Mouse (Mus musculus) lung, postnatal 36 days (tissue): ENCODE results near the gene Fnbp1l.
A peak's percentile ranks its signal among the peaks of the same experiment; 100 is the strongest.

Source experiments
- DNase-seq: peaks from one replicate; pipeline ENCODE4 v3.0.0; 2022; ENCODE audit warnings: mixed read lengths

Gene Fnbp1l

GRCm38 (mm10) chr3:122618991-122619930 lies at the start of gene Fnbp1l:
TSS of gene Fnbp1l (minus strand) at chr3:122619715.
- peak; percentile 76 for DNase-seq

- no peak for DNase-seq
Measured at GRCm38 (mm10) chr3:122660795-122661194, 41.3 kb upstream of the Fnbp1l start.

GRCm38 (mm10) chr3:122659261-122659917 lies 39.9 kb upstream of the Fnbp1l start:
- no peak for DNase-seq

- peak; percentile 21 for DNase-seq
Measured at GRCm38 (mm10) chr3:122647195-122647837, 27.8 kb upstream of the Fnbp1l start.

- no peak for DNase-seq
Measured at GRCm38 (mm10) chr3:122640286-122640685, 20.8 kb upstream of the Fnbp1l start.

- DNase-seq: no peak
Measured at GRCm38 (mm10) chr3:122639197-122639475, 19.6 kb upstream of the Fnbp1l start.

GRCm38 (mm10) chr3:122638329-122639196 lies 19.0 kb upstream of the Fnbp1l start:
- DNase-seq: peak; percentile 100

- peak; percentile 51 for DNase-seq
Measured at GRCm38 (mm10) chr3:122637280-122637679, 17.8 kb upstream of the Fnbp1l start.

GRCm38 (mm10) chr3:122635246-122635645 lies 15.7 kb upstream of the Fnbp1l start:
- peak; percentile 61 for DNase-seq

- peak; percentile 77 for DNase-seq
Measured at GRCm38 (mm10) chr3:122629580-122629979, 10.1 kb upstream of the Fnbp1l start.

- no peak for DNase-seq
Measured at GRCm38 (mm10) chr3:122628956-122629355, 9.4 kb upstream of the Fnbp1l start.

GRCm38 (mm10) chr3:122628546-122628945 lies 9.0 kb upstream of the Fnbp1l start:
- no peak for DNase-seq

GRCm38 (mm10) chr3:122627846-122628245 lies 8.3 kb upstream of the Fnbp1l start:
- no peak for DNase-seq

- peak; percentile 85 for DNase-seq
Measured at GRCm38 (mm10) chr3:122624591-122624990, 5.1 kb upstream of the Fnbp1l start.

- DNase-seq: peak; percentile 90
Measured at GRCm38 (mm10) chr3:122620285-122620931, 893 bp upstream of the Fnbp1l start.

GRCm38 (mm10) chr3:122619931-122620284 lies 393 bp upstream of the Fnbp1l start:
- DNase-seq: peak; percentile 27

GRCm38 (mm10) chr3:122618402-122618801 lies 1.1 kb downstream of the Fnbp1l start:
- peak; percentile 77 for DNase-seq

GRCm38 (mm10) chr3:122617613-122618340 lies 1.7 kb downstream of the Fnbp1l start:
- no peak for DNase-seq

- DNase-seq: no peak
Measured at GRCm38 (mm10) chr3:122612537-122612936, 7.0 kb downstream of the Fnbp1l start.

- no peak for DNase-seq
Measured at GRCm38 (mm10) chr3:122611761-122612160, 7.8 kb downstream of the Fnbp1l start.

GRCm38 (mm10) chr3:122606105-122606801 lies 13.3 kb downstream of the Fnbp1l start:
- DNase-seq: peak; percentile 61
